ENCODE assay signal across 10 mouse cellular contexts in the genomic region with DNA sequence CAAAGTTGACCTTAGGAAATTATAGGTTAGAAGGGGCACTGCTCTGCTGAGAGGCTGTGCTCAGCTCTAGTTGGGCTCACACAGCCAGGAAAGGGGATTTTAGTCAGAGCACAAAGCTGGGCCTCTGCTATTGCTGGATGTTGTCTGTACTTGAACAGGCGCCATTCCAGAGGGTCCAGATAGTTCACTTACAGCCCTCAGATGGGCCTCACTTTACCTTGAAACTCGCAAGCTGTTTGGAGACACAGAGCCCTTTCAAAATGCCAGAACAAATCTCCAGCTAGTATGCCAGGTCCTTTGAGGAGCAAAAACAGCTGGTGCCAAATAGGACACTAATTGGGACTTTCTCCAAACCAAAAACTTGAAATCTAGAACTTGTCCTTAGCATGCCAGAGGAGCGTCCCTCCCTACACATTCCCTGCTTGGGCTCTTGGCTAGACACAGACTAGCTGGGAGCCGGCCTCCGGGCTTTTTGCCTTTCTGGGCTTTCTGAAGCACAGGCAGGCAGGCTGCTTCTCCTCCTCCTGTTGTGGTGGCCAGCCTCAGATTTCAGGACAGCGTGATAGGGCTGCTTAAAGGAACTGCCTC.
A peak's percentile ranks its signal among the peaks of the same experiment; 100 is the strongest.
DNase-seq lines count a peak whose midpoint lies in the region; ATAC-seq and TF ChIP-seq lines count a peak whose summit lies in the region.
"Had no signal": no experiment of that assay in that cellular context is flagged by ENCODE, and none has a peak within 500 bp of the region (broad histone marks: within the 10 kb centered on the region; RNA-seq: fewer than 3 reads in every experiment).

No protein-coding gene starts in this region.

- H3K4me1 ChIP-seq in ES-Bruce4 (ENCODE audit: control insufficient read depth, insufficient read depth, low read length) = peaks cover 7% of the 10 kb centered on the region
- peaks cover 10% of the 10 kb centered on the region for H3K4me1 ChIP-seq in hindbrain, embryonic 16.5 days (ENCODE audit: control insufficient read depth, insufficient read depth, low read depth, low read length)
- H3K4me1 ChIP-seq: midbrain, embryonic 12.5 days had no signal

- no peak overlapping the region for H3K4me2 ChIP-seq in hindbrain, embryonic 16.5 days (ENCODE audit: low read length)
- H3K4me2 ChIP-seq: midbrain, embryonic 12.5 days had no signal

- WGBS in hindbrain, embryonic 16.5 days = 65% methylated on average over 6 of the region's 6 CpGs

- H3K36me3 ChIP-seq in ES-Bruce4 (ENCODE audit: control insufficient read depth, insufficient read depth, low read length, poor library complexity, severe bottlenecking) = no peaks in the 10 kb centered on the region
- H3K36me3 ChIP-seq in hindbrain, embryonic 16.5 days (ENCODE audit: control insufficient read depth, insufficient read depth, low read length) = peaks cover 12% of the 10 kb centered on the region; the same call in 1 of the 2 replicates

- peak overlapping the region; percentile 33 for H3K27ac ChIP-seq in ES-Bruce4 (ENCODE audit: insufficient read depth, low read length)
- no peak overlapping the region; the same call in 1 of the 2 replicates for H3K27ac ChIP-seq in hindbrain, embryonic 16.5 days (ENCODE audit: low read depth, low read length)
- H3K27ac ChIP-seq: midbrain, embryonic 12.5 days had no signal

- TF ChIP-seq CTCF in ES-Bruce4 (IDR thresholded peaks at IDR 0.05; ENCODE audit: low read depth, low read length) = no peak

- DNase-seq in frontal cortex, adult 2 months (ENCODE audit: extremely low spot score in 1 of 2, low spot score in 1 of 2) = peak; percentile 37 to 57
- DNase-seq in frontal cortex, postnatal 25 days (ENCODE audit: low spot score in 2 of 2) = no peak
- peak; percentile 55 to 69 for DNase-seq in gastrocnemius, adult 8-10 months (ENCODE audit: low spot score in 2 of 2)
- peak; percentile 39 for DNase-seq in lung, postnatal 25 days (ENCODE audit: low spot score)
- no peak for DNase-seq in spleen, adult 18-20 months
- no peak for DNase-seq in T-cell, adult 2 months (ENCODE audit: low spot score)

- no peak overlapping the region for H3K9ac ChIP-seq in ES-Bruce4 (ENCODE audit: low read depth, poor library complexity, severe bottlenecking)
- no peak overlapping the region for H3K9ac ChIP-seq in hindbrain, embryonic 16.5 days (ENCODE audit: low read depth, low read length)
- H3K9ac ChIP-seq: midbrain, embryonic 12.5 days had no signal

- no peaks in the 10 kb centered on the region for H3K27me3 ChIP-seq in ES-Bruce4 (ENCODE audit: control insufficient read depth, insufficient read depth, low read length, poor library complexity, severe bottlenecking)
- H3K27me3 ChIP-seq in hindbrain, embryonic 16.5 days (replicated peaks; ENCODE audit: control insufficient read depth, insufficient read depth, low read length) = no peaks in the 10 kb centered on the region
- H3K27me3 ChIP-seq: midbrain, embryonic 12.5 days had no signal

- no peak for TF ChIP-seq POLR2A in ES-Bruce4 (IDR thresholded peaks at IDR 0.05; ENCODE audit: insufficient read depth, low read length)

- no peak for TF ChIP-seq EP300 in ES-Bruce4 (IDR thresholded peaks at IDR 0.05; ENCODE audit: insufficient read depth, low read depth, low read length)

- peak; percentile 40; the same call in 1 of the 2 replicates for ATAC-seq in hindbrain, embryonic 16.5 days

- H3K4me3 ChIP-seq in ES-Bruce4 (ENCODE audit: low read depth, low read length) = no peak overlapping the region
- no peak overlapping the region for H3K4me3 ChIP-seq in hindbrain, embryonic 16.5 days (ENCODE audit: low read length)
- H3K4me3 ChIP-seq: midbrain, embryonic 12.5 days had no signal

- no peaks in the 10 kb centered on the region for H3K9me3 ChIP-seq in ES-Bruce4 (replicated peaks; ENCODE audit: control insufficient read depth, insufficient read depth, low read length, poor library complexity, severe bottlenecking)
- H3K9me3 ChIP-seq in hindbrain, embryonic 16.5 days (ENCODE audit: control insufficient read depth, low read length) = no peaks in the 10 kb centered on the region
- H3K9me3 ChIP-seq: G1E; midbrain, embryonic 12.5 days had no signal

Comparison
In these comparisons a context has a peak if more than half of its experiments do, and no peak if none do; other contexts are left out.
1. DNase-seq: peak in frontal cortex, adult 2 months (2 of 2), gastrocnemius, adult 8-10 months (2 of 2) and lung, postnatal 25 days (single experiment); none in frontal cortex, postnatal 25 days (0 of 2), spleen, adult 18-20 months (0 of 2) and T-cell, adult 2 months (single experiment).